Mouse (Mus musculus) CH12.LX (cell line): Measurements from ENCODE around the gene Ice1. TPM values are rescaled to one million over a fixed set of nuclear protein-coding genes. Genes with fewer than 3 reads are reported as not detected.

Experiments used
- DNase-seq: peaks from one replicate; pipeline ENCODE4 v3.0.0-alpha.2; 2013; ENCODE audit errors: extremely low read depth
- H3K27ac ChIP-seq: 2 replicates; pipeline ENCODE4 v1.5.1; 2012; ENCODE audit warnings: low read depth, mild to moderate bottlenecking, control low read depth, moderate library complexity; ENCODE audit not compliant: insufficient read depth
- H3K27me3 ChIP-seq: replicated peaks from 2 replicates; pipeline ENCODE3; 2012; ENCODE audit warnings: inconsistent platforms
- H3K36me3 ChIP-seq, 2 experiments: replicated peaks in 1 of 2; 2 replicates each; pipeline versions ENCODE3 to v1.6.1; 2012; ENCODE audit warnings: inconsistent platforms in 1 of 2, low read length in 1 of 2, mild to moderate bottlenecking in 1 of 2, mixed read lengths in 1 of 2, moderate library complexity in 1 of 2; ENCODE audit not compliant: control insufficient read depth in 1 of 2, insufficient read depth in 1 of 2
- H3K4me1 ChIP-seq, 2 experiments: 2 replicates each; pipeline ENCODE4 v1.6.1; 2012; ENCODE audit warnings: inconsistent platforms in 1 of 2, moderate library complexity in 1 of 2; ENCODE audit not compliant: insufficient read depth in 2 of 2, control insufficient read depth in 1 of 2
- H3K4me2 ChIP-seq: 2 replicates; pipeline ENCODE4 v1.6.1; 2012; ENCODE audit warnings: low read depth, mild to moderate bottlenecking, control low read depth; ENCODE audit not compliant: poor library complexity, insufficient read depth, severe bottlenecking
- H3K4me3 ChIP-seq, 3 experiments: fragments of 150-350 bp in 1 of 3; sonication (generic) in 1 of 3; replicated peaks in 1 of 3; 2 replicates each; pipeline versions ENCODE3 to v1.5.1; 2011 to 2012; ENCODE audit warnings: low read depth in 2 of 3, low read length in 2 of 3, mild to moderate bottlenecking in 2 of 3, moderate library complexity in 2 of 3, control low read depth in 1 of 3, improper control_type of control experiment in 1 of 3, inconsistent platforms in 1 of 3, mixed read lengths in 1 of 3; ENCODE audit not compliant: poor library complexity in 1 of 3
- H3K79me2 ChIP-seq: replicated peaks from 2 replicates; pipeline ENCODE4 v1.6.1; 2012; ENCODE audit warnings: mild to moderate bottlenecking, moderate library complexity; ENCODE audit not compliant: control insufficient read depth, poor library complexity, insufficient read depth, severe bottlenecking; ENCODE audit errors: extremely low read depth
- H3K9ac ChIP-seq: 2 replicates; pipeline ENCODE4 v1.6.1; 2012; ENCODE audit warnings: low read depth, mild to moderate bottlenecking, control low read depth, moderate library complexity; ENCODE audit not compliant: insufficient read depth
- H3K9me3 ChIP-seq: replicated peaks from 2 replicates; pipeline ENCODE3; 2012; ENCODE audit warnings: low read length, inconsistent platforms, mixed read lengths
- BHLHE40 ChIP-seq: IDR thresholded peaks from 2 replicates; pipeline ENCODE4 v1.6.1; 2011; ENCODE audit warnings: mild to moderate bottlenecking, low read depth, low read length, improper control_type of control experiment
- CHD1 ChIP-seq: IDR thresholded peaks from 2 replicates; pipeline ENCODE4 v1.6.1; 2012; ENCODE audit warnings: low read depth, low read length, improper control_type of control experiment, inconsistent platforms
- E2F4 ChIP-seq: IDR thresholded peaks from 2 replicates; pipeline ENCODE4 v1.6.1; 2011; ENCODE audit warnings: low read depth, low read length, improper control_type of control experiment; ENCODE audit not compliant: insufficient replicate concordance
- EP300 ChIP-seq: IDR thresholded peaks from 2 replicates; pipeline ENCODE4 v1.6.1; 2011; ENCODE audit warnings: low read length, improper control_type of control experiment
- ETS1 ChIP-seq: conservative IDR thresholded peaks from 2 replicates; pipeline ENCODE4 v1.6.1; 2012; ENCODE audit warnings: low read depth, mild to moderate bottlenecking, inconsistent platforms, low read length, improper control_type of control experiment, moderate library complexity
- HCFC1 ChIP-seq: IDR thresholded peaks from 2 replicates; pipeline ENCODE4 v1.6.1; 2012; ENCODE audit warnings: low read depth, mild to moderate bottlenecking, inconsistent platforms, low read length, improper control_type of control experiment
- JUN ChIP-seq: IDR thresholded peaks from 2 replicates; pipeline ENCODE4 v1.6.1; 2011; ENCODE audit warnings: low read depth, mild to moderate bottlenecking, low read length, improper control_type of control experiment, moderate library complexity; ENCODE audit not compliant: insufficient read depth
- JUND ChIP-seq: conservative IDR thresholded peaks from 2 replicates; pipeline ENCODE4 v1.6.1; 2011; ENCODE audit warnings: low read depth, low read length, improper control_type of control experiment
- MAFK ChIP-seq: IDR thresholded peaks from 2 replicates; pipeline ENCODE4 v1.6.1; 2011; ENCODE audit warnings: low read length, improper control_type of control experiment; ENCODE audit not compliant: insufficient replicate concordance
- MAX ChIP-seq: IDR thresholded peaks from 2 replicates; pipeline ENCODE4 v1.6.1; 2011; ENCODE audit warnings: low read length, improper control_type of control experiment
- MAZ ChIP-seq: IDR thresholded peaks from 2 replicates; pipeline ENCODE4 v1.6.1; 2012; ENCODE audit warnings: low read depth, mild to moderate bottlenecking, inconsistent platforms, low read length, improper control_type of control experiment, moderate library complexity
- MEF2A ChIP-seq: IDR thresholded peaks from 2 replicates; pipeline ENCODE4 v1.6.1; 2014; ENCODE audit warnings: low read depth, mild to moderate bottlenecking, inconsistent platforms, low read length, improper control_type of control experiment, borderline replicate concordance
- MXI1 ChIP-seq: IDR thresholded peaks from 2 replicates; pipeline ENCODE4 v1.6.1; 2011; ENCODE audit warnings: mild to moderate bottlenecking, low read depth, low read length, improper control_type of control experiment
- MYC ChIP-seq: IDR thresholded peaks from 2 replicates; pipeline ENCODE4 v1.6.1; 2011; ENCODE audit warnings: low read depth, mild to moderate bottlenecking, improper control_type of control experiment, low read length
- NELFE ChIP-seq: IDR thresholded peaks from 2 replicates; pipeline ENCODE4 v1.6.1; 2011; ENCODE audit warnings: low read depth, low read length, improper control_type of control experiment
- POLR2A ChIP-seq: IDR thresholded peaks from 2 replicates; pipeline ENCODE4 v1.6.1; 2011; ENCODE audit warnings: low read depth, mild to moderate bottlenecking, improper control_type of control experiment, low read length
- POLR2AphosphoS2 ChIP-seq: IDR thresholded peaks from 2 replicates; pipeline ENCODE4 v1.6.1; 2011; ENCODE audit warnings: low read depth, low read length, improper control_type of control experiment
- SIN3A ChIP-seq: IDR thresholded peaks from 2 replicates; pipeline ENCODE4 v1.6.1; 2012; ENCODE audit warnings: low read length, improper control_type of control experiment, inconsistent platforms
- TBP ChIP-seq: conservative IDR thresholded peaks from 2 replicates; pipeline ENCODE4 v1.6.1; 2011; ENCODE audit warnings: low read depth, low read length, improper control_type of control experiment
- TCF12 ChIP-seq: IDR thresholded peaks from 2 replicates; pipeline ENCODE4 v1.6.1; 2014; ENCODE audit warnings: low read depth, mild to moderate bottlenecking, inconsistent platforms, low read length, improper control_type of control experiment
- USF1 ChIP-seq: IDR thresholded peaks from 2 replicates; pipeline ENCODE4 v1.6.1; 2014; ENCODE audit warnings: low read depth, mild to moderate bottlenecking, inconsistent platforms, low read length, improper control_type of control experiment
- ZC3H11A ChIP-seq: IDR thresholded peaks from 2 replicates; pipeline ENCODE4 v1.6.1; 2012; ENCODE audit warnings: low read depth, mild to moderate bottlenecking, inconsistent platforms, low read length, improper control_type of control experiment
- ZNF384 ChIP-seq: IDR thresholded peaks from 2 replicates; pipeline ENCODE4 v1.6.1; 2012; ENCODE audit warnings: low read depth, low read length, improper control_type of control experiment, inconsistent platforms
- dilution Hi-C: fragments of 300-500 bp; cut with MboI; formaldehyde crosslinking; loops from 2 replicates; pipeline ENCODE4 v1.14.3; 2020; ENCODE audit warnings: low sequenced_read_pairs; ENCODE audit not compliant: extremely low pct_unique_long_range_greater_than_20kb, extremely low pct_ligation_motif_present
- in situ Hi-C: fragments of 300-500 bp; cut with MboI; formaldehyde crosslinking; loops from 3 replicates; pipeline ENCODE4 v1.14.3; 2019; ENCODE audit warnings: low sequenced_read_pairs, low pct_ligation_motif_present, low pct_unique_long_range_greater_than_20kb, mixed read lengths
- polyA plus RNA-seq: library from polyadenylated mRNA; unstranded; fragments of >175 nt; gene quantifications from 2 replicates; pipeline ENCODE4 v1.2.1, GENCODE M21; 2012; ENCODE audit warnings: low read depth; ENCODE audit not compliant: insufficient read length
- total RNA-seq, 2 experiments: library from RNA; depleted of rRNA; stranded (reverse); fragments of 300-350 nt in 1 of 2; fragments of >200 nt in 1 of 2; gene quantifications; 2 replicates each; pipeline ENCODE4 v1.2.3; 2012 to 2014

The Ice1 gene
- total and polyA plus RNA-seq, 3 experiments, result 25.5 to 29.5 (median 25.8) TPM

DNA sequence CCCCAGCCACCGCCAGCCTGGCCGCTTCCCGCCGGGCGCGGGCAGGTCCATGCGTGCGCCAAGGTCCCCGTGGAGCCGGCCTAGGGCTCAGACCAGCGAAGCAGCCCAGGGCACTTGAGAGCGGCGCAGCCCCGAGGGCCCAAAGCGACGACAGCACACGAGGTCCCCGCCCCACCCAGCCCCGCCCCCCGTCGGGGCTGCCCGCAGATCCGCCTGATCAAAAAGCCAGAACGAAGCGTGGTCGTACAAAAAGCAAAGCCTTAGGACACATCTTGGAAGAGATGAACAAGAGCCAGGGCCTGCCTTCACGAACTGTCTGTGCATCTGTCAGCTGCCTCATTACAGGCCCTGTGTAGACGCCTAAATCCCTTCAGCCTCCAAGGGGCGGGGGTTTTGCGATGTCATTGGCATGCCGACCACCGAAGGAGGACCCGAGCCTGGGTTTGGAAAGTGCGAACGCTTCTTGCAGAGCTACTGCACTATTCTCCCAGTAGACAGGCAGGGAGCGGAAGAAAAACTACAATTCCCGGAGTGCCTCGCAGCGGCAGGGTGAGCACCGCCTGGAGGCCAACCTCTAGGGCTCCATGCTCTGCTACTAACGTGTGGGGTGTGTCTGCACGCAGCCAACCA, 343 bp upstream of the Ice1 start (continued):
- no peak for TF ChIP-seq USF1
- no peak for TF ChIP-seq POLR2AphosphoS2
- TF ChIP-seq MYC, result peak; percentile 77; the same call in 1 of the 2 replicates
- no peak; the same call in 1 of the 2 replicates for TF ChIP-seq ETS1
- peak; percentile 90 for TF ChIP-seq MXI1
- TF ChIP-seq TBP, result 0 out of 2 replicates have a peak, but pooled peaks have one; percentile 29
- TF ChIP-seq BHLHE40, result no peak
- no peak for TF ChIP-seq CHD1
- TF ChIP-seq JUND, result no peak
- peak; percentile 64 for TF ChIP-seq NELFE
- TF ChIP-seq ZC3H11A, result no peak
- no peak for TF ChIP-seq MAFK
- TF ChIP-seq SIN3A, result peak; percentile 87
- TF ChIP-seq TCF12, result no peak; the same call in 1 of the 2 replicates
- no peak for TF ChIP-seq E2F4

- Histone ChIP-seq H3K27ac (no peak overlapping the region), H3K4me1 (peaks cover 8 to 53% of the 10 kb centered on the region in 2 experiments), H3K4me3 (peak overlapping the region; percentile 90 to 94 (median 91)), H3K27me3 (no peaks in the 10 kb centered on the region), H3K4me2 (peak overlapping the region; percentile 56), H3K79me2 (peaks cover 34% of the 10 kb centered on the region), H3K36me3 (peaks cover 0 to 10% of the 10 kb centered on the region in 2 experiments), H3K9ac (peak overlapping the region; percentile 72), H3K9me3 (no peaks in the 10 kb centered on the region)
- in situ Hi-C loops, result no loop called here
- no peak for DNase-seq
- dilution Hi-C loops, result no loop called here
- TF ChIP-seq POLR2A, result no peak
- no peak for TF ChIP-seq HCFC1
- TF ChIP-seq MAZ, result no peak
- TF ChIP-seq CHD1, result no peak
- no peak for TF ChIP-seq JUN
These were observed 728 bp downstream of the Ice1 start for GRCm38 (mm10) chr13:70636706-70637105.

DNA sequence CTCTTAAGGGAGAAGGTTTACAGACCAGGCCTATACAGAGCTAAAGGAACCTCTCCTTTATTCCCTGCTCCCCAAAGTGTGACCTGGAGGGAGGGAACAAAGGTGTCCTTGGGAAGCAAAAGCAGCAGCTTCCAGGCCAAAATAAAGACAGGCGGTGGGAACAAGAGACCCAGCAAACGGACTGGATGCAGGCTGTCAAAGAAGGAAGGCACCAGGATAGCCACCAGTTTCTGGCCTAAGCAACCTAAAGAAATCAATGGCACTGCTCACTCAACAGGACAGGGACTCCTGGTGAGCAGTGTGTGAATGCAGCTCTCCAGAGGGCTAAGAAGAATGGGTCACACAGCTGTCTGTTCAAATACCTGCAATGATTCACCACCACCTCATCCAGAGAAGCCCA, 1.8 kb downstream of the Ice1 start:
- Histone ChIP-seq H3K4me2 (no peak overlapping the region), H3K79me2 (peaks cover 42% of the 10 kb centered on the region), H3K36me3 (peaks cover 0 to 13% of the 10 kb centered on the region in 2 experiments), H3K9me3 (no peaks in the 10 kb centered on the region), H3K4me1 (peaks cover 11 to 64% of the 10 kb centered on the region in 2 experiments), H3K9ac (no peak overlapping the region), H3K4me3 (no peak overlapping the region), H3K27me3 (no peaks in the 10 kb centered on the region), H3K27ac (no peak overlapping the region)
- dilution Hi-C loops, result no loop called here
- in situ Hi-C loops, result no loop called here
- DNase-seq, result no peak
- TF ChIP-seq EP300, result no peak
- TF ChIP-seq TBP, result no peak
- TF ChIP-seq POLR2A, result no peak
- no peak for TF ChIP-seq MEF2A
- TF ChIP-seq POLR2AphosphoS2, result no peak
- no peak for TF ChIP-seq MAX
- TF ChIP-seq ZNF384, result no peak
